Mouse (Mus musculus): ENCODE data around the gene Dad1.

- TF ChIP-seq CTCF (IDR thresholded peaks at IDR 0.05; ENCODE audit: control insufficient read depth, insufficient read depth, low read length): no peak
- TF ChIP-seq POLR2A (IDR thresholded peaks at IDR 0.05; ENCODE audit: borderline replicate concordance, control insufficient read depth, low read depth, low read length): no peak
Measured at GRCm38 (mm10) chr14:54210401-54210800, 43.5 kb downstream of the Dad1 start.

Data from bone marrow, adult 2 months (tissue).